Comparison of ENCODE assay signal across 9 mouse cellular contexts in genomic region chr2:144330352-144330959, GRCm38 (mm10). TPM values are rescaled to one million over a fixed set of nuclear protein-coding genes. Genes with fewer than 3 reads are reported as not detected.
DNase-seq lines count a peak whose midpoint lies in the region; ATAC-seq lines count a peak whose summit lies in the region.
"Had no signal": no experiment of that assay in that cellular context is flagged by ENCODE, and none has a peak within 500 bp of the region (broad histone marks: within the 10 kb centered on the region; RNA-seq: fewer than 3 reads in every experiment).

No protein-coding gene starts in this region.

- no peaks in the 10 kb centered on the region for H3K9me3 ChIP-seq in heart, embryonic 10.5 days
- H3K9me3 ChIP-seq in forebrain, embryonic 12.5 days: no peaks in the 10 kb centered on the region
- no peaks in the 10 kb centered on the region for H3K9me3 ChIP-seq in limb, embryonic 10.5 days (replicated peaks)
- no peaks in the 10 kb centered on the region for H3K9me3 ChIP-seq in midbrain, embryonic 15.5 days

- H3K4me3 ChIP-seq in heart, embryonic 10.5 days: peak overlapping the region; percentile 69
- peak overlapping the region; percentile 48 for H3K4me3 ChIP-seq in forebrain, embryonic 12.5 days (replicated peaks)
- peak overlapping the region; percentile 55 for H3K4me3 ChIP-seq in limb, embryonic 10.5 days
- H3K4me3 ChIP-seq in midbrain, embryonic 15.5 days: peak overlapping the region; percentile 45

- H3K27ac ChIP-seq in heart, embryonic 10.5 days: no peak overlapping the region
- no peak overlapping the region for H3K27ac ChIP-seq in forebrain, embryonic 12.5 days
- no peak overlapping the region; the same call in 1 of the 2 replicates for H3K27ac ChIP-seq in limb, embryonic 10.5 days
- H3K27ac ChIP-seq in midbrain, embryonic 15.5 days: no peak overlapping the region

- H3K4me2 ChIP-seq in forebrain, embryonic 12.5 days: peak overlapping the region; percentile 83
- peak overlapping the region; percentile 93 for H3K4me2 ChIP-seq in midbrain, embryonic 15.5 days

- peaks cover 85% of the 10 kb centered on the region for H3K27me3 ChIP-seq in heart, embryonic 10.5 days (ENCODE audit: insufficient read depth, poor library complexity, severe bottlenecking)
- peaks cover 82% of the 10 kb centered on the region for H3K27me3 ChIP-seq in forebrain, embryonic 12.5 days
- peaks cover 89% of the 10 kb centered on the region for H3K27me3 ChIP-seq in limb, embryonic 10.5 days (ENCODE audit: low read depth, poor library complexity, severe bottlenecking)
- peaks cover 70% of the 10 kb centered on the region for H3K27me3 ChIP-seq in midbrain, embryonic 15.5 days (replicated peaks)

- DNase-seq in heart, embryonic 10.5 days (ENCODE audit: low spot score): no peak
- DNase-seq in heart, postnatal 4 days: no peak
- peak; percentile 32 for DNase-seq in ES-CJ7 (ENCODE audit: low read depth, low spot score)
- peak; percentile 60 for DNase-seq in limb, embryonic 10.5 days (ENCODE audit: low spot score)
- no peak for DNase-seq in left cerebral cortex, adult 11 months (ENCODE audit: low spot score)

- peaks cover 37% of the 10 kb centered on the region for H3K4me1 ChIP-seq in heart, embryonic 10.5 days
- peaks cover 35% of the 10 kb centered on the region for H3K4me1 ChIP-seq in forebrain, embryonic 12.5 days
- peaks cover 40% of the 10 kb centered on the region for H3K4me1 ChIP-seq in limb, embryonic 10.5 days
- peaks cover 32% of the 10 kb centered on the region for H3K4me1 ChIP-seq in midbrain, embryonic 15.5 days

- WGBS in heart, embryonic 10.5 days: under 1% methylated on average over 41 of the region's 41 CpGs
- under 1% methylated on average over 33 of the region's 41 CpGs for WGBS in forebrain, embryonic 12.5 days
- WGBS in limb, embryonic 10.5 days: 1% methylated on average over 39 of the region's 41 CpGs
- WGBS in midbrain, embryonic 15.5 days: 1% methylated on average over 41 of the region's 41 CpGs

- ATAC-seq in forebrain, embryonic 12.5 days (ENCODE audit: low FRiP score): peak; percentile 37; the same call in 1 of the 2 replicates
- peak; percentile 54 for ATAC-seq in midbrain, embryonic 15.5 days (replicated peaks)
- ATAC-seq in cerebellum, adult (ENCODE audit: insufficient number of reproducible peaks, low FRiP score, low TSS enrichment): no peak; the same call in 1 of the 2 replicates

- H3K36me3 ChIP-seq in heart, embryonic 10.5 days: no peaks in the 10 kb centered on the region
- H3K36me3 ChIP-seq in forebrain, embryonic 12.5 days (replicated peaks): no peaks in the 10 kb centered on the region
- no peaks in the 10 kb centered on the region for H3K36me3 ChIP-seq in limb, embryonic 10.5 days
- H3K36me3 ChIP-seq in midbrain, embryonic 15.5 days (replicated peaks): no peaks in the 10 kb centered on the region

- peak overlapping the region; percentile 30; the same call in 1 of the 2 replicates for H3K9ac ChIP-seq in forebrain, embryonic 12.5 days
- peak overlapping the region; percentile 15; the same call in 1 of the 2 replicates for H3K9ac ChIP-seq in midbrain, embryonic 15.5 days

RNA-seq across cellular contexts. Expression of gene Ovol2, which starts 1.5 kb away (rescaled TPM):
- 0.60 TPM in 1 of 2 replicates, not detected in the other for polyA plus RNA-seq in heart, embryonic 10.5 days (2016; fragmentation: Nextera tagmentation; extraction: Ambion mirVana)
- not detected for total RNA-seq in heart, postnatal 4 days (2021)
- polyA plus RNA-seq in forebrain, embryonic 12.5 days (2016; fragmentation: Nextera tagmentation; extraction: Ambion mirVana): 0.13 and 0.17 TPM in 2 replicates
- polyA plus RNA-seq in limb, embryonic 10.5 days (2016; fragmentation: Nextera tagmentation; extraction: Ambion mirVana): 0.41 and 0.97 TPM in 2 replicates
- polyA plus RNA-seq in midbrain, embryonic 15.5 days (2015; fragmentation: Nextera tagmentation; extraction: Ambion mirVana): not detected in 2 replicates
- total RNA-seq: gastrocnemius, postnatal 36 days had no signal

RNA-seq across cellular contexts. Expression of gene Kat14, which starts 38.3 kb away (rescaled TPM):
- 35.3 and 40.7 TPM in 2 replicates for polyA plus RNA-seq in heart, embryonic 10.5 days (2016; fragmentation: Nextera tagmentation; extraction: Ambion mirVana)
- 10 to 100 TPM; 28.5 to 29.0 TPM for total RNA-seq in heart, postnatal 4 days (2021)
- 41.2 and 42.9 TPM in 2 replicates for polyA plus RNA-seq in forebrain, embryonic 12.5 days (2016; fragmentation: Nextera tagmentation; extraction: Ambion mirVana)
- 68.7 and 71.3 TPM in 2 replicates for polyA plus RNA-seq in limb, embryonic 10.5 days (2016; fragmentation: Nextera tagmentation; extraction: Ambion mirVana)
- 29.1 and 30.7 TPM in 2 replicates for polyA plus RNA-seq in midbrain, embryonic 15.5 days (2015; fragmentation: Nextera tagmentation; extraction: Ambion mirVana)

RNA-seq across cellular contexts. Expression of gene Pet117, which starts 38.3 kb away (rescaled TPM):
- polyA plus RNA-seq in heart, embryonic 10.5 days (2016; fragmentation: Nextera tagmentation; extraction: Ambion mirVana): not detected in 2 replicates
- 10 to 100 TPM in 1 of 2 experiments, 1 to 10 TPM in 1; 9.3 to 11.7 TPM for total RNA-seq in heart, postnatal 4 days (2021)
- 0.49 and 2.3 TPM in 2 replicates for polyA plus RNA-seq in forebrain, embryonic 12.5 days (2016; fragmentation: Nextera tagmentation; extraction: Ambion mirVana)
- 2.3 TPM in 1 of 2 replicates, not detected in the other for polyA plus RNA-seq in limb, embryonic 10.5 days (2016; fragmentation: Nextera tagmentation; extraction: Ambion mirVana)
- 0.51 and 2.9 TPM in 2 replicates for polyA plus RNA-seq in midbrain, embryonic 15.5 days (2015; fragmentation: Nextera tagmentation; extraction: Ambion mirVana)

RNA-seq across cellular contexts. Expression of gene Snx5, which starts 59.8 kb away (rescaled TPM):
- polyA plus RNA-seq in heart, embryonic 10.5 days (2016; fragmentation: Nextera tagmentation; extraction: Ambion mirVana): 119 and 128 TPM in 2 replicates
- 10 to 100 TPM; 65.8 to 68.2 TPM for total RNA-seq in heart, postnatal 4 days (2021)
- polyA plus RNA-seq in forebrain, embryonic 12.5 days (2016; fragmentation: Nextera tagmentation; extraction: Ambion mirVana): 93.7 and 98.9 TPM in 2 replicates
- 140 and 144 TPM in 2 replicates for polyA plus RNA-seq in limb, embryonic 10.5 days (2016; fragmentation: Nextera tagmentation; extraction: Ambion mirVana)
- polyA plus RNA-seq in midbrain, embryonic 15.5 days (2015; fragmentation: Nextera tagmentation; extraction: Ambion mirVana): 62.0 and 62.8 TPM in 2 replicates

RNA-seq across cellular contexts. Expression of gene Mgme1, which starts 60.0 kb away (rescaled TPM):
- 24.7 TPM in 2 replicates for polyA plus RNA-seq in heart, embryonic 10.5 days (2016; fragmentation: Nextera tagmentation; extraction: Ambion mirVana)
- 10 to 100 TPM; 10.2 to 11.8 TPM for total RNA-seq in heart, postnatal 4 days (2021)
- 17.5 and 17.9 TPM in 2 replicates for polyA plus RNA-seq in forebrain, embryonic 12.5 days (2016; fragmentation: Nextera tagmentation; extraction: Ambion mirVana)
- 25.6 and 25.7 TPM in 2 replicates for polyA plus RNA-seq in limb, embryonic 10.5 days (2016; fragmentation: Nextera tagmentation; extraction: Ambion mirVana)
- 11.5 and 12.3 TPM in 2 replicates for polyA plus RNA-seq in midbrain, embryonic 15.5 days (2015; fragmentation: Nextera tagmentation; extraction: Ambion mirVana)

Comparison
In these comparisons a context has a peak if more than half of its experiments do, and no peak if none do; other contexts are left out.
1. DNase-seq: peak in ES-CJ7 (single experiment) and limb, embryonic 10.5 days (single experiment); none in heart, embryonic 10.5 days (single experiment), heart, postnatal 4 days (single experiment) and left cerebral cortex, adult 11 months (single experiment).
2. Peak in every context shown above with its lines, with median percentiles within 50 percentile points of each other: H3K4me3 ChIP-seq.